Mouse (Mus musculus): Measurements from ENCODE around the gene Qrich2. TPM values are rescaled to one million over a fixed set of nuclear protein-coding genes. Genes with fewer than 3 reads are reported as not detected.

Gene Qrich2
- under 1 TPM; 0.14 to 0.20 TPM for polyA plus RNA-seq (2012; fragmentation: generic; extraction: Trizol)

GRCm38 (mm10) chr11:116466141-116466540, at the start of gene Qrich2:
Gene Qrich2 (minus strand): TSS chr11:116466241.

GRCm38 (mm10) chr11:116493795-116494252, 27.8 kb upstream of the Qrich2 start, which contains the start of gene Prpsap1:
Gene Prpsap1 (minus strand): TSS chr11:116494202.

GRCm38 (mm10) chr11:116433356-116434286, 32.4 kb downstream of the Qrich2 start, which contains the start of gene Ubald2:
Gene Ubald2 (plus strand): TSS chr11:116434094.

GRCm38 (mm10) chr11:116412904-116413630, 53.0 kb downstream of the Qrich2 start, which contains the start of gene Rnf157:
Gene Rnf157 (minus strand): TSS chr11:116413032.

Other genes starting within 250 kb of the Qrich2 start
- gene Evpl, start 228.2 kb downstream of the Qrich2 start, polyA plus RNA-seq (2012; fragmentation: generic; extraction: Trizol), result under 1 TPM; 0.02 to 0.27 TPM
- gene Srp68, start 192.0 kb downstream of the Qrich2 start, polyA plus RNA-seq (2012; fragmentation: generic; extraction: Trizol), result 100 to 1,000 TPM in 1 of 2 experiments, 10 to 100 TPM in 1; 62.3 to 111 TPM
- gene Galr2, start 185.3 kb downstream of the Qrich2 start, polyA plus RNA-seq (2012; fragmentation: generic; extraction: Trizol), result 1 to 10 TPM in 1 of 2 experiments, under 1 TPM in 1; 0.06 to 2.5 TPM
- gene Exoc7, start 159.0 kb downstream of the Qrich2 start, polyA plus RNA-seq (2012; fragmentation: generic; extraction: Trizol), result 10 to 100 TPM; 89.3 to 90.3 TPM
- under 1 TPM; 0.12 to 0.51 TPM for gene Foxj1, start 130.8 kb downstream of the Qrich2 start, polyA plus RNA-seq (2012; fragmentation: generic; extraction: Trizol)
- 10 to 100 TPM; 15.7 to 17.5 TPM for gene Rnf157, start 53.2 kb downstream of the Qrich2 start, polyA plus RNA-seq (2012; fragmentation: generic; extraction: Trizol)
- gene Ubald2, start 32.1 kb downstream of the Qrich2 start, polyA plus RNA-seq (2012; fragmentation: generic; extraction: Trizol), result 100 to 1,000 TPM in 1 of 2 experiments, 10 to 100 TPM in 1; 99.5 to 182 TPM
- gene Prpsap1, start 28.0 kb upstream of the Qrich2 start, polyA plus RNA-seq (2012; fragmentation: generic; extraction: Trizol), result 100 to 1,000 TPM; 143 to 168 TPM
- 10 to 100 TPM; 12.5 to 85.8 TPM for gene Sphk1, start 64.7 kb upstream of the Qrich2 start, polyA plus RNA-seq (2012; fragmentation: generic; extraction: Trizol)
- gene Ube2o, start 115.2 kb upstream of the Qrich2 start, polyA plus RNA-seq (2012; fragmentation: generic; extraction: Trizol), result 10 to 100 TPM; 21.4 to 41.1 TPM
- under 1 TPM in 1 of 2 experiments, not detected in 1; 0.11 TPM for gene Aanat, start 120.2 kb upstream of the Qrich2 start, polyA plus RNA-seq (2012; fragmentation: generic; extraction: Trizol)
- gene Rhbdf2, start 160.8 kb upstream of the Qrich2 start, polyA plus RNA-seq (2012; fragmentation: generic; extraction: Trizol), result under 1 TPM in 1 of 2 experiments, not detected in 1; 0.01 TPM
- 1 to 10 TPM; 1.0 to 5.5 TPM for gene Prcd, start 187.3 kb upstream of the Qrich2 start, polyA plus RNA-seq (2012; fragmentation: generic; extraction: Trizol)
- under 1 TPM; 0.05 to 0.48 TPM for gene Cygb, start 188.1 kb upstream of the Qrich2 start, polyA plus RNA-seq (2012; fragmentation: generic; extraction: Trizol)